Mouse (Mus musculus): Measurements from ENCODE around the gene Rsrc1.

The Rsrc1 gene

GRCm38 (mm10) chr3:67280247-67280646, 299.1 kb downstream of the Rsrc1 start:
- DNase-seq (ENCODE audit: low spot score) = no peak

- DNase-seq (ENCODE audit: low spot score) = no peak
These were observed 302.8 kb downstream of the Rsrc1 start for GRCm38 (mm10) chr3:67284039-67284438.

GRCm38 (mm10) chr3:67284848-67285247, 303.7 kb downstream of the Rsrc1 start:
- no peak for DNase-seq (ENCODE audit: low spot score)

GRCm38 (mm10) chr3:67288664-67289063, 307.5 kb downstream of the Rsrc1 start:
- no peak for DNase-seq (ENCODE audit: low spot score)

GRCm38 (mm10) chr3:67289482-67289881, 308.3 kb downstream of the Rsrc1 start:
- DNase-seq (ENCODE audit: low spot score) = no peak

GRCm38 (mm10) chr3:67308725-67309124, 327.5 kb downstream of the Rsrc1 start:
- no peak for DNase-seq (ENCODE audit: low spot score)

GRCm38 (mm10) chr3:67309644-67310311, 328.6 kb downstream of the Rsrc1 start:
- DNase-seq (ENCODE audit: low spot score) = peak; percentile 69

GRCm38 (mm10) chr3:67311436-67311835, 330.2 kb downstream of the Rsrc1 start:
- no peak for DNase-seq (ENCODE audit: low spot score)

- no peak for DNase-seq (ENCODE audit: low spot score)
These were observed 341.2 kb downstream of the Rsrc1 start for GRCm38 (mm10) chr3:67322422-67322821.

GRCm38 (mm10) chr3:67339558-67339957, 358.4 kb downstream of the Rsrc1 start:
- no peak for DNase-seq (ENCODE audit: low spot score)

- no peak for DNase-seq (ENCODE audit: low spot score)
These were observed 359.7 kb downstream of the Rsrc1 start for GRCm38 (mm10) chr3:67340921-67341320.

- DNase-seq (ENCODE audit: low spot score) = peak; percentile 51
These were observed 361.9 kb downstream of the Rsrc1 start for GRCm38 (mm10) chr3:67343004-67343662.

- DNase-seq (ENCODE audit: low spot score) = peak; percentile 74
These were observed 363.4 kb downstream of the Rsrc1 start for GRCm38 (mm10) chr3:67344599-67344998.

GRCm38 (mm10) chr3:67346674-67347073, 365.5 kb downstream of the Rsrc1 start:
- DNase-seq (ENCODE audit: low spot score) = no peak

- DNase-seq (ENCODE audit: low spot score) = no peak
These were observed 370.4 kb downstream of the Rsrc1 start for GRCm38 (mm10) chr3:67351406-67352127.

GRCm38 (mm10) chr3:67352128-67352762, 371.1 kb downstream of the Rsrc1 start:
- DNase-seq (ENCODE audit: low spot score) = peak; percentile 72

GRCm38 (mm10) chr3:67352763-67353149, 371.6 kb downstream of the Rsrc1 start:
- DNase-seq (ENCODE audit: low spot score) = no peak

GRCm38 (mm10) chr3:67358376-67358775, 377.2 kb downstream of the Rsrc1 start:
- DNase-seq (ENCODE audit: low spot score) = peak; percentile 33

- peak; percentile 15 for DNase-seq (ENCODE audit: low spot score)
These were observed 385.1 kb downstream of the Rsrc1 start for GRCm38 (mm10) chr3:67366087-67366892.

GRCm38 (mm10) chr3:67367481-67367880, 386.3 kb downstream of the Rsrc1 start:
- no peak for DNase-seq (ENCODE audit: low spot score)

GRCm38 (mm10) chr3:67369407-67370079, 388.4 kb downstream of the Rsrc1 start:
- DNase-seq (ENCODE audit: low spot score) = no peak

Data from MN1 (cell line).